Mouse (Mus musculus) right cerebral cortex, adult 18-20 months (tissue): ENCODE results near the gene Spin1.
A peak's percentile ranks its signal among the peaks of the same experiment; 100 is the strongest.
"Not testable (repeated sequence)": the region's sequence is repeated elsewhere in the genome, so short reads cannot be mapped to it uniquely, and the experiment has no call there.

Experiments
- DNase-seq: peaks from one replicate; pipeline ENCODE4 v3.0.0; 2022; ENCODE audit warnings: mixed read lengths

Spin1 gene

DNA sequence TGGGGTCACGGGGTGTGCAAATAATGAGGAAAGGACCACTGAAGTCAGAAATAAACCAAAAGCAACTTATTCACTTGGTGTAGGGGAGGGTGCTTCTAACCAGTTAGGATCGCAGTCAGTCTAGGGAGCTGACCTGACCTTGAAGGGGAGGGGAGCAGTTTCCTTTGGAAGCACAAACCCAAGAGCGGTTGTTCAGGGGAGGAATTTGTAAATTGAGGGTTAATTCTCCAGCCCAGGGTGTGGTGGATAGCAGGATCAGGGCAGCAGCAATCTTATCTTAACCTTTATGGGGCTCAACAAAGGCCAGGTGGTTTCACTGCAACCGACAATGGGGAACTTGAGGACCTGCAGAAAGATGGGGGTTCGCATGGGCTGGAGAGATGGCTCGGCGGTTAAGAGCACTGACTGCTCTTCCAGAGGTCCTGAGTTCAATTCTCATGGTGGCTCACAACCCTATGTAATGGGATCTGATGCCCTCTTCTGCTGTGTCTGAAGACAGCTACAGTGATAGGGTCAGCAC lies 5.4 kb upstream of the Spin1 start:
- no peak for DNase-seq

DNA sequence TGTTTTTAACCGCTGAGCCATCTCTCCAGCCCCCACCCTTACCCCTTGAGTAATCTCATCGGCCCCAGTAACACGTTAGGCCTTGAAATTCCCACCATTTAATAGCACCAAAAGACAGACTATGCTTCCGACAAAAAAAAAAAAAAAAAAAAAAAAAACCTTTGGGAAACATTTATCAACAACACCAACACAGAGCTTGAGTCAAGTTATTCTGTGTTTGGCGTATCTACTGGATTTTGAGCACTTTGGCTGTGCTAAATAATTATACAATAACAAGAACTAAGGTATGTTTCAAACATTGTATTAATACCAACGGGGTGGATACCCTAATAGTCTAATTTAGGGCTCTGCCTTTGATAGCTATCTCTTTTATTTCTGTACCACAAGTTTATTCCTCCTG lies 4.0 kb upstream of the Spin1 start:
- DNase-seq, result no peak

DNA sequence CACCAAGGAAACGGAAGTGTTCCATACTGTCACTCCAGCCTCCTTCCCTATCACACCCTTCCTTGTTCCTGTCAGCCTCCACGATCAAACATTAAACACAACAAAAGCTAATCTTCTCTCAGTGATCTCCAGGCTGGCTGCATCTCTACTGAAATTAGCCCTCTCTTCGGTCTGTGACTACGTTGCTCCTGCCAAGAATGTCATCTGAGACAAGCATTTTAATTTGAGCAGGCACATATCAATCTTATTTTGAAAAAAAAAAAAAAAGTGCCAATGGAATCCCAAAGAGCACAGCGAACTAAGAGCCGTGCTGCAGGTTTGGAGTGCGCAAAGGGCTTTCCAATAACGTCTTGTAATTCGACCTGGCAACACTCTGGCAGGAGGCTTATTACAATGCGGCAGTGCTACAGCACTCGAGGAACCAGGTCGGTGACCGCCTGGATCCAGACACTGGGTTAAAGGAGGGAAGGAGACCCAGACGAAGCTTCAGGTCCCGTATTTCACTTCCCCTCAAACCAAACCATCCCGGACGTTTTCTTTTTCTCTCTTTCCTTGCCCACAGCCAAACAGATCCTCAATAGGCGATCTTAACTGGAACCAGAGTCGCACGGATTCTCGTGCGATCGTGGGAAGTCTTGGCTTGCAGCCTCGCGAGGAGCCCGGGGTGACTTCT lies 984 bp upstream of the Spin1 start:
- DNase-seq, result peak; percentile 8

DNA sequence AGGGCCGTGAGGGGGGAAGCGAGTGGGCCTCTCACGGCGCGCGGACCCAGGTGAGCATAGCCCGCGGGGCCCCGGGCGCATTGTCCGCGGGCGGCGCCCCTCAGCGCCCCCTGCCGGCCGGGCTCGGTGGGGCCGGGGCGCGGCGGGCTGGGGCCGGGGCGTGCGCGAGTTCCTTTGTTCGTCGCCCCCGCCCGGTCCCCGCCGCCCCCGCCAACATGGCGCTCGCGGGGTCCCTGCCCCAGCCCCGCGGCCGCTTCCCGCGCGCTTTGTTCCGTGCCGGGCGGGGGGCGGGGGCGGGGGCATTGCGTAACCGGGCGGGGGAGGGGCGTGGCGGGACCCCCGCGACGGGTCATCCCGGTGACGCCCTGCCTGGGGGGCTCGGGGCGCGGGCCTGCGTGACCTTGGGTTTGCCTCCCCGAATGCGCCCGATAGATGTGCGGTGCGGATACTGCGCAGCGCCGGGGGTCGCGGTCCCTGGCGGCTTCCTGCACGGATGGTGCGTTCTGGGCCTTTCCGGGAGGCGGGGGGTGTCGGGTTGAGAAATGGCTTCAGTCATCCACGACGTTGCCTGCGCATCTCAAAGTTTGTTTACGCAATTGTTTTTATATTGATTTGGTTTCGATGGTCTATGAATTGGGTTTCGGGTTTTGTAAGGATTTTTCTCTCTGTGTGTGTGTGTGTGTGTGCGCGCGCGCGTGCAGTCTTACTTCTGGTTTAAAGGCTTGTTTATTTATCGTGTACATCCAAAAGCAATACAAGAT lies 516 bp downstream of the Spin1 start:
- peak; percentile 38 for DNase-seq

DNA sequence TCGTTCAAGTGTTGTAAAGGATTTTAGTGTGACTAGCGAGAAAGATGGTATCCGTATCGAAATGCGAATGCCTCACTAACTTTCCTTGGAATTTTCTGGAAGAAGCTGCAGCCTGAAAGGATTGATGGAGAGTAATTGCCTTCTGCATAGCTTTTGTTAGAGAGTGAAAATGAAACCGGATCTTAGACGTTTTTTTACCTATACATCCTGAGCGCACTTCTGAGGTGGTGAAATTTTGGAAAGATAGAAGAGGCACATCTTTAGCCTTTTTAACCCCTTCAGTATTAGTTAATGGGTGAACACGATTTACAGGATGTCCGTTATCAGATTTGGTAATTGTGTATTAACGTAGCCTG lies 1.1 kb downstream of the Spin1 start:
- DNase-seq, result no peak

DNA sequence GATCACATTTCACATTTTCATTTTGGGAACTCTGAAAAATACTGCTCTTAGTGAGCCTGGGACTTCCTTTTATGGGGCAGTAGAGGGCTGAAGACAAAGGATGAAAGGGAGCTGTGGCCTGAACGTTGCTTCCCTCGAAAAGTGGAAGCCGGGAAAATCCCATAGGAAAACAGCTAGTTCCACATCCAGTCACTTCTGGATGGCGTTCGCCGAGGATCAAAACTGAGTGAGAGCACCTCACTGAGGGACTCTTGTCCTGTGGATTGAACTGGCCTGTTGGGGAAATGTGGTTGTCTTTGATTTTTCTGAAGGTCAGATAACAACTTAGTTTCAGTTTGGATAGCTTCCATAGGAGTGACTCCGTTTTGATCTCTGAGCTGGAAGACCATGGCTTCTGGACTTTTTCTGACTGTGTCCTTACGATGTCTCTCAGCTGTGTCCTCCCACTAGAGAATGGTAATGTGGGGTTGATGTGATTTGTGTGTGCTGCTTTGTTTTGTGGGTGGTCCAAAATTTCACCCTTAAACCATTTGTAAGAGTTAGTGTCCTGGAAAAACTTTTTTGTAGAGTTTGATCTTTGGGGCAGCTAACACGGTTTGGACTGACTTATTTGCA lies 2.5 kb downstream of the Spin1 start:
- DNase-seq, result no peak

DNA sequence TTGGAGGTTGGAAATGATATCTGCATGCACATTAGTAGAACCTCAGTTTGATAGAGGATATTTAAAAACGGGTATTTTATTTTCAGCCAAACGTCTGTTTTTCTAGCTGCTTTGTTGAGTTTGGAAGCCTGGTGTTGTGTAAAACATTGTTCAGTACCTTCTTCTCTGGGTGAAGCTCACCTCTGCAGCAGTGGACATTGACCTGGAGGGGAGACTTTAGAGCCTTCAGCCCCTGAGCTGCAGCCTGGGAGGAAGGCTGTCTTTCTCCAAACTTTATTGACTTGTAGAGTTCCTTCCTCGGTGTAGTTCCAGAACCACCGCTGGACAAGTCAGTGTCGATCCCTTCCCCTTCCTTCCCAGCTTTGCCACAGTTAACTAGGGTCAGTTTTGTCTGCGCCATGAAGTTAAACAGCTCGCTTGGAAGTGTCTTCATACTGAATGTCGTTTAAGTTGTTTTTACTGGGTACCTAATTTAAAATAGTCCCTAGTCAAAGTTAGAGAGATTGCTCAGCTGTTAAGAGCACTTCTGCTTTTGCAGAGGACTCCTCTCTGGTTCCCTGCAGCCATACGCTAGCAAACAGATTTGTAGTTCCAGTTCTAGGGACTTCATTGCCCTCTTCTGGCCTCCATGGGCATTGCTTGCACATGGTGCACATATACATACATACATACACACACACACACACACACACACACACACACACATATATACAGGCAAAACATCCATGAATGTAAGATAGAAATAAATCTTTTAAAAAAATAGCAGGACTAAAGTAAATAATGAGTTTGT lies 3.4 kb downstream of the Spin1 start:
- DNase-seq, result no peak

DNA sequence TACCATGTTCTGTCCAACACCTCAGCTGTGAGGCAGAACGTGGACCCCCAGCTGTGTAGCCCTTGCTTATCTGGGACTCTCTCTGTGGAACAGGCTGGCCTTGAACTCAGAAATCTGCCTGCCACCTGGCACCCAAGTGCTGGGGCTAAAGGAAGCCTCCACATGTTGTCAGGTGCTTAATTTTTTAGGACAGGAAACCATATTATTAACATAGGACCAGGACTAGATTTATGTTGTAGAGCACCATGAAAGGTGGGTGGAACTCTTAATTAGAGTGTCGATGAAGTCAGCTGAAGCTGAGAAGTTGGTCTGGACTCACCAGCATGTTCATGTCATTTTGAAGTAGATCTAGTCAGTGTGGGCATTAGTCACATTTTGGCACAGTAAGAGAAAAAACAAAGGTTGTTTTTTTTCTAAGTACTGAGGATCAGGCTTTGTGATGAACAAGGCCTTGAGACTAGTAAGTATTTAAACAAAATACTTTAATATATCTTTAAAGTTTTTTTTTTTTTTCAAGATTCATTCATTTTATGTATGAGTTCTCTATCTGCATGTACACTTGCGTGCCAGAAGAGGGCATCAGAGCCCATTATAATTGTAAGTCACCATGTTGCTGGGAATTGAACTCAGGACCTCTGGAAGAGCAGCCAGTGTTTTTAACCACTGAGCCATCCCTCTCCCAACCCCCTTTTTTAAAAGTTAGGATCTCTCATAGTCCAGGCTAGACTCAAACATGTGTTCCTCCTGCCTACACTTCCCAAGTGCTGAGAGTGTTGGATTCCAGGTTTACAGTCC lies 5.4 kb downstream of the Spin1 start:
- no peak for DNase-seq

DNA sequence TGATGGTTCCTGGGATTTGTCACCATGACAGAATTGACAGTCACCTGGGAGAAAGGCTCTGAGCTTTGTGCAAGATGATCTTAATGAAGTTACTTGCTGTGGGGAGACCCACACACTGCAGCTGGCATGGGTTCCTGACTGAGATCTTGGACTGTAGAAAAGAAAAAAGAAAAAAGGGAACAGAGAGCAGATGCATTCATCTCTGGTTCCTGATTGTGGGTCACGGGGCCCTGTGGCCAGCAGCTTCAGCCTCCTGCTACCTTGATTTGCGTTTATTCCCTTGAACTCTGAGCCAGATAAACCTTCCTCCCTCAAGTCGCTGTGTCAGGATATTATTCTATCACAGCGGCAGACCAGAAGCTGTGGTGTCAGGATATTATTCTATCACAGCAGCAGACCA lies 6.1 kb downstream of the Spin1 start:
- no peak for DNase-seq

DNA sequence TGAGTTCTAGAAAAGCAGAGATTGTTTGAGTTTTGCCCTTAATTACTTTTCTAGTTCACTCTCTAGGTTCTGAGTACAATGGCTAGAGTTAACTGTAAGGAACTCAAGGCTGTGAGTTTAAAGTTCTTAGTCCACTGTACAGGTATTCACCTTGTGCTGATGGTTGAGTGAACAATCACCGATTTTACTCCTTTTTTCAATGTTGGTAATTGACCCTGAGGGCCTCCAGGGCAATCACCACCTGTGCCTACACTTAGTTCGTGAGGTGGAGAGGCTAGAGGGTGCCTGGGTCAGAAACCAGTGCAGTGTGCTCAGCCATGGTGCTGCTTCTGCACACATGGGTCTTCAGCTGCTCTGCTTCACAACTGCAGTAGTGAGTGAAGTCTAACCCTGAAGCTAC lies 8.8 kb downstream of the Spin1 start:
- DNase-seq, result no peak

DNA sequence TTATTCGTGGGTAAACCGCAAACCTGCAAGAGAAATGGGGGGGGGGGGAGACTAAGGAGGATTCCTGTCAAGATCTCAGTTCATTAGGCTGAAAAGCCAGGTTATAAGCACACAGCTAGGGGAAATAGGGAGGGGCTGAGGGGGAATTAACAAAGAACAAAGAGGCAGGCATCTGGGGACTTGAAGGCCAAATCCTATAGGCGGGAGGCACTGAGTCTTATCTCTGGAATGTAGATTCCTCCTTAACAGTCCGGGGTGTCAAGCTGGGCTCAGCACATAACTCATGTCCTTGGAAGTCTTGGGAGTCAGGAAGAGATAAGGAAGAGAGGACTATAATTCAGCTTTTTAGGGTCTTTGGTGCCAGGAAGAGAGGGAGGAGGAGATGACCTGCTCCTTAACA lies 13.7 kb downstream of the Spin1 start:
- DNase-seq, result not testable (repeated sequence)

DNA sequence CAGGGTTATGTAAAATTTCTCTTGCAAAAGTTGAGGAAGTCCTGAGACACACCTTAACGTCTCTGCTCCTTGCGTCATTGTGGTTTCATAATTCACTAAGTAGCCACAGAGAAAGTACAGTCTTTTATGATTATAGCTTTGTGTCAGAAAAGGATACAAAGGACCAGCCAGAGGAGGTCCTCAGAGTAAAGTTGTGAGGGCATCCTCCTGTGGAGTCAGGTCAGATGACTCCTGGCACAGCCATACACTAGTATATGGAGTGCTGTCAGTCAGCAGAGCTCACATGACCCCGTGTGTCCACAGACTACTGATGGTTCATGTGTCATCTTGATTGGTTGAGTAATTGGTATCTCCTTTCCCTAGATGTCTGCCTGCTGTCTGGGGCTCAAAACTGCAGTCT lies 15.1 kb downstream of the Spin1 start:
- DNase-seq, result no peak

DNA sequence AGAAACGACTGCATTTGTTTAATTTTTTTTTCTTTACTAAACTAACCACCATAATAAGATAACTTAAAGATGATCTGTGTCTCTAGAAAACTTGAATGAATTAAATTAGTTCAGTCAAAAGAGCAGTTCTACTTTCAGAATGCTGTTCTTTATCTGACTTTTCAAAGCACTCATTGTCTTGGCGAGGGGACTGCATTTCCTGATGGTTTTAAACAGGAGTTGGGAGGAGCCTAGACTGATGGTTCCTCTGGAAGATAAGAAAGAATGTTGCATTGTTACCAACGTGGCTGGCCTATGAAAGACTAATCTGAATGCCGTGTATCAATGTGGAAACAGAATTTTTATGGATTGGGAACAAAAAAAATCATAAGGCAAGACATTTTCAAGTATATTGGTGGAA lies 20.1 kb downstream of the Spin1 start:
- DNase-seq, result no peak

DNA sequence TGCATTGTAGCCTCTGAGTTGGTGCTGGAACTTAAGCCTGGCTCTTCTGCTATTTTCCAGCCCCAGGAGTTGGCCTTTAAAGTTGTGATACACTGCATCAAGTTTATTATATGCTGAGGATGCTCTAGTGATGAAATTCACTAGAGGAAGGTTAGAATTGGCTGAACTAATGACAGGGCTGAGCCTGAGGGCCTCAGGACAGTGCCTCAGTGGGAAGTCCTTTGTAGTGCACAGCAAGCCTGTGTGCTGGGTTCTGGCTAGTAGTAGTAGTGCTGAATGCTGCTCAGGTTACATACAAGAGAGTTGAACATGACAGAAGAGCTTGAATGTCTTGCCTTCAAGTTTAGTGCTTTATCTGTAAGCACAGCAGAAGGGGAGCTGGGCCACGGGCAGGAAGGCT lies 21.3 kb downstream of the Spin1 start:
- DNase-seq, result no peak

DNA sequence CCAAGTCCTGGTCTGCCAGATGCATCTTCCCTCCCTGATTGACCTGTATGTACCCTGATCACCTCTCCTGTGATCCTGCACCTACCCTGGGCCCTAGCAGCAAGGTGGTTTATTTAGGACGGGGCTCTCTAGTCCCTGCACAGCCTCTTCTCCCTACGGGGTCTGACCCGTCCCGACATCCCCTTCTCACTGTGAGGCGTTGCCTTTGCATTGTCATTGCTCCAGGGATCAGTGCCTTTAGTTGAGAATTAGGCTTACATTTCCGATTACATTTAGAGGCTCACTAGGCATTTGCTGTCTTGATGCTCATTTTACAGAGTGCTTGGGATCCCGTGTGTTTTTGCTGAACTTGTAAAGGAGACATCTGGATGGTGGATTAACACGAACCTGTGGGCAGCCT lies 22.1 kb downstream of the Spin1 start:
- no peak for DNase-seq

DNA sequence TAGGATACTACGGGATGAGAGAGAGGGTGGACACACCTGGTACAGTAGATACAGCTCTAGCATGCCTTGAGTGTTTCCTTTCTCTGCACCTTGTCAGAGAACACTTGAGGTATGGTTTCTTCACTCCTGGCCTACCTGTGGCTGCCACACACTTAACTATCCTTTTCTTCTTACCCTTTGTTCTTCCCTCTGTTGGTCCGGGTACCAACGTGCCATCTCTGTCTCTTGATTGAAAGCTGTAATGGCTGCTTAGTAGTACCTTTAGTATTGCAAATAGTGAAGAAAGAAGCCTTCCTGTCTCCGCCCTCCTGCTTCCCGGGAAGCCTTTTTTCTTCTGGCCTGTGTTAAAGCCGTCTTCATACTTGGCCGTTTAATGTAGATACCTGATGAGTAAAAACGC lies 24.7 kb downstream of the Spin1 start:
- DNase-seq, result no peak

DNA sequence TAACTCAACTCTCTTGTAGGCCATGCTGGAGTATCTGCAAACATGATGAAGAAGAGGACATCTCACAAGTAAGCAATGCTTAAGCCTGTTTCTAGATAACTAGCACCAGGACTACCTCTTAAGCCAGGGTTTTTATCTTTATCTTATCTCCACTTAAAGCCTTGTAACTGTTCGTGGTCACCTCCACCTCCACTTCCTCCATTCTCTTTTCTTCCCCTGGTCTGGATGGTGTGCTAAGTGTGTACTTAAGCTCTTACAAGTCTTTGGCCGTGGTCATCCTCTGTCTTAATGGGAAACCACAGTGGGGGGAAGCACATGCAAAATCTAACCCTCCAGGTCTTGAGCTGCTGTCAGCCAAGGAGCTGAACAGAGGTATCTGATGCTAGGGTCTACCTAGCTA lies 27.2 kb downstream of the Spin1 start:
- DNase-seq, result no peak

DNA sequence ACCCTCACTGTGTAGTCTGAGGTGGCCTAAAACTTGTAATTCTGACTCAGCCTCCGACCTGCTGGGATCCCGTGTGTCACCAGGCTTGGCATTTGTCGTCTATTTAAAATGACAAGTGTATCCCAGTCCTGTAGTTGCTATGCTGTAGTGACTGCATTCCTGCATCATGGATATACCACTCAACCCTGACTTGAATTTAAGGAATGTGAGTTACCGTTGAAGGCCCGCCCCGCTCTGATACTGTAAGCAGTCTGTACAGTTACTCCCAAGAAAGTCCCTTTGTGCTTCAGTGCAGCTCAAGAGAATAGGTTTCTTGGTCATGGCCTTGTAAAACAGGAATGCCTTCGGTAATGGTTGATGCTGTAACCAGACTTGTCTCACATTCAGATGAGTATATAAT lies 27.7 kb downstream of the Spin1 start:
- no peak for DNase-seq

DNA sequence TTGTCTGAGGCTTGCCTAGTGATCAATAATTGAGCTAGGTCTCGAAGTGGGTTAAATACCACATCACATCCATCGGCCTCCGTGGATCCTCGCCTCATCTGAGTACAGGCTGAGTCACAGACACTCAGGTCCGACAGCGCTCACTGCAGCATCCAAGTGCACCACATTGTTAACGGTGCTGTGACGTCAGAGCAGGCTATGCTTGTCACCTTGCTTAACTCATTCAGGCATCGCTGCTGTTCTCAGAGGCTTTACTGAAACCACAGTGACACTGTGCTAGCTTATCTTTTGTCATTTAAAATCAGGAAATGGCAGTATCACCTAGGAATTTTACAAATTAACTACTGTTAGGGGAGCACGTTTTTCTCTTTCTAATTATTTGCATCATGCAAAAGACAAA lies 30.5 kb downstream of the Spin1 start:
- DNase-seq, result peak; percentile 56

DNA sequence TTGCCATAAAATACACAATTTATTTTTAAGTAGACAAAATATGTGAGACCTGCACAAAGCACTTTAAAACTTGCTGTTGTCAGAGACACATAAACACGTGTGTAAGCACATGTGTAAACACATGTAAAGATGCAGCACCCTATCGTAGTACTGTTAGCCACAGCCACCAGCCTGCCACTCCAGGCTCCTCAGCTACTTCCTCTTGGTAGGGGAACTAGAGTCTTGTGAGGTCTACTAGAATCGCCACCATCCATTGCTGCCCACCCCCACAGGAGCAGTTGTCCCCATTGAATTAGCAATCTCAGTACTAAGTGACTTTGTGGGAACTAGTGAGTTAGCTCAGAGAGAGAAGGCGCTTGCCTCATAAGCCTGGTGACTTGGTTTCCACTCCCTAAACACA lies 35.6 kb downstream of the Spin1 start:
- no peak for DNase-seq

DNA sequence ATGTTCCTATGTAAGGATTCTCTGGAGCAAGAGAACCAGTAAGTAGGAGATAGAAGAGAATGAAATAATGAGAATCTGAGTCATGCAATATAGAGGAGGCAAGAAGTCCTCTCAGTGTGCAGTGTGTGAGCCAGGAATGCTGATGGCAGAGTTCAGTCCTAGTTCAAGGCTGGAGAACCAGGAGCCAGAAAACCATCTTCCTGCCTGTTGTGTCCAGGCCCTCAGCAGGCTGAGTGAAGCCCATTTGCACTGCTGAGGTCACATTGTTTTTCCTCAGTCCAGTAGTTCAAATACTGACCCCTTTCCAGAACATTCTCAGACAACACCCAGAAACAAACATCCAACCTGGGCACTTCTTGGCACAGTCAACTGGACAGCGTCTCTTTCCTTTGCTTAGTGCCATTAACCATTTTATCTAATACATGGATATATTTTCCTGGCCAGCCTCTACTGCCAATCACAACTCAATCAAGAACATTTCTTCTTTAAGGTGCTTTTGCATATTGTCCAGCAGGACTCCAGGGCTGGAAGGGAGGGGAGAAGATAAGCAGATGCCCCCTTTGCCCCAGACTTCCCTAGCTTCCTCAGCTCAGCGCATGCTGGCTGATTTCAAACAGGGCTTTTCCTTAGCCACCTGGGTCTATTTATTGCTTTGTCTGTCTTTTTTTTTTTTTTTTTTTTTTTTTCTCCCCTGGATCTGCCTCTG lies 36.5 kb downstream of the Spin1 start:
- DNase-seq, result no peak

DNA sequence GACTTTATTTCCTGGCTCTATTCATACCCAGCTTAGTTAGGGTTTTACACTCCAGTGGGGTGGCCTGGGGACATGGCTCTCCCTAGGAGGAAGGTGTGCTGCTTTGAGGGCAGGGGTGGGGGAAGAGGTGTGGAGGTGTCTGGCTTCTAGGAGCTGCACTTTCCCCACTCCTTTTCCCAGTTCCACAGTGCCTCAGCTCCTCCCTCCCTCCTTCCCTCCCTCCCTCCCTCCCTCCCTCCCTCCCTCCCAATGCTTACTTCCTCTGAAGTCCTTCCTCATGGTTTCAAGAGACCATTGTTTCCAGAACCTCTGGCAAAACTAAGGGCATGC lies 37.0 kb downstream of the Spin1 start:
- DNase-seq, result no peak
